Mouse (Mus musculus): ENCODE data around the gene 2010111I01Rik.

GRCm38 (mm10) chr13:63250441-63250980, 285.8 kb downstream of the 2010111I01Rik start:
- TF ChIP-seq CTCF (IDR thresholded peaks at IDR 0.05; ENCODE audit: low read depth), result no peak
- no peak for TF ChIP-seq EP300 (IDR thresholded peaks at IDR 0.05; ENCODE audit: low read depth)

All from heart, postnatal 0 days (tissue).